Mouse (Mus musculus): ENCODE results near the gene Fn3krp. TPM values are rescaled to one million over a fixed set of nuclear protein-coding genes. Genes with fewer than 3 reads are reported as not detected.
A peak's percentile ranks its signal among the peaks of the same experiment; 100 is the strongest.

Fn3krp gene
- polyA plus RNA-seq (2015; fragmentation: Nextera tagmentation; extraction: Ambion mirVana): 3.7 and 4.6 TPM in 2 replicates

DNA sequence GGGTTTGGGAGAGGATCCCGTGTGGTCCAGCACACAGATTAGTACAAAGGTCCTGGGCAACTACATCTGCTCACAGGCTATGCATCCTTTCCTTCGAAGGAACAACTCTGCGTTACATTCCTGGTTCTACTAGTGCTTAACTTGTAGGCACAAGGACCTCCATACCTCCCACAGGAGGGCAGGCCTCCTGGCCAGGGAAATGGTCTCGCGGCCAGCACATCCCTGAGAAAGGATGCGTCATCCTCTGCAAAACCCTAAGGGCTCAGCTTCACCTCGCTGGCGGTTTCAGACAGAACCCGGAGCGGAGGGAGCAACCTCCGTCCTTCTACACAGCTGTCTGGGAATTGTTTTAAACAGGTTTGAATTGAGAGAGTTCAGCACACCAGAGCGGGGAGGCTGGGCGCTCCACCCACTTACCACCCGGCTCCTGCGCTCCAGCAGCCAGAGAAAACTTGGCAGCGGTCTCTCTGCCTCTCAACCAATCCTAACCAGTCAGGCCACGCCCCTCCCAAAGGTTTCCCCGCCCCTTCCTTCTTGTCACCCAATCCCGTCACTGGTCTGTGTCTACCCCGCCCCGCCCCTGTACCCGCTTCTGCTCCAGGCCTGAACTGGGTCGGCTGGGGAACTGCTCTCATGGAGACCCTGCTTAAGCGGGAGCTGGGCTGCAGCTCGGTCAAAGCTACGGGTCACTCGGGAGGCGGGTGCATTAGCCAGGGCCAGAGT is at the start of gene Fn3krp:
Gene Fn3krp (plus strand): TSS at position 572 of the 723 bp plus-strand sequence.
- no peaks in the 10 kb centered on the region for H3K9me3 ChIP-seq (ENCODE audit: control insufficient read depth, low read length)
- no peaks in the 10 kb centered on the region for H3K36me3 ChIP-seq (ENCODE audit: control insufficient read depth, insufficient read depth, low read length)
- peak within 1 kb of the TSS; percentile 46; the same call in 1 of the 2 replicates for H3K27ac ChIP-seq (replicated peaks)
- under 1% methylated on average over 28 of the region's 28 CpGs for WGBS
- ATAC-seq (ENCODE audit: low FRiP score, low TSS enrichment): peak; percentile 100
- H3K4me1 ChIP-seq (replicated peaks; ENCODE audit: control insufficient read depth, insufficient read depth): no peaks in the 10 kb centered on the region
- H3K4me2 ChIP-seq (replicated peaks; ENCODE audit: low read depth): peak within 1 kb of the TSS; percentile 90
- peak within 1 kb of the TSS; percentile 71 for H3K4me3 ChIP-seq (ENCODE audit: low read depth, low read length)
- H3K27me3 ChIP-seq (ENCODE audit: control insufficient read depth, insufficient read depth, low read length): no peaks in the 10 kb centered on the region
- TF ChIP-seq EP300 (optimal IDR thresholded peaks at IDR 0.05) (no peak), CTCF (IDR thresholded peaks at IDR 0.05; ENCODE audit: low read depth) (peak; percentile 64)
- peak; percentile 100 for DNase-seq (ENCODE audit: low spot score)
- H3K9ac ChIP-seq (ENCODE audit: low read length): peak within 1 kb of the TSS; percentile 75

DNA sequence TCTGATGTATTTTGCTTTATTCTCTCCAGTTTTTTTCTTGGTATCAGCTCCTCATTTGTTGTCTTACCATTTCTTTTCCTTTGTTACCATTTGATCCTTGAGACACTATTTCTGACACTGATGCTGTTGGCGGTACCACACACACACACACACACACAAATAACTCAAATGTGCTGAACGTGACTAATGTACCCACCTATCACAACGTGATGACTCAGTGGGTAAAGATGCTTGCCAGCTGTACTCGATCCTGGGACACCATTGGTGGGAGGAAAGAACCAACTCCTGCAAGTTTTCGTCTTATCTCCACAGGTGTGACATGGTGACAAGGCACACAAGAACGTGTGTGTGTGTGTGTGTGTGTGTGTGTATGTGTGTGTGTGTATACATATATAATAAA is 47.9 kb upstream of the Fn3krp start:
- ATAC-seq (ENCODE audit: low FRiP score, low TSS enrichment) (no peak), DNase-seq (ENCODE audit: low spot score) (no peak)
- Histone ChIP-seq H3K27ac (replicated peaks) (no peak overlapping the region), H3K4me2 (replicated peaks; ENCODE audit: low read depth) (no peak overlapping the region), H3K27me3 (ENCODE audit: control insufficient read depth, insufficient read depth, low read length) (no peaks in the 10 kb centered on the region), H3K4me1 (replicated peaks; ENCODE audit: control insufficient read depth, insufficient read depth) (no peaks in the 10 kb centered on the region), H3K9ac (ENCODE audit: low read length) (no peak overlapping the region), H3K9me3 (ENCODE audit: control insufficient read depth, low read length) (no peaks in the 10 kb centered on the region), H3K36me3 (ENCODE audit: control insufficient read depth, insufficient read depth, low read length) (no peaks in the 10 kb centered on the region), H3K4me3 (ENCODE audit: low read depth, low read length) (no peak overlapping the region)
- TF ChIP-seq CTCF (IDR thresholded peaks at IDR 0.05; ENCODE audit: low read depth) (no peak), EP300 (optimal IDR thresholded peaks at IDR 0.05) (no peak)
- WGBS: 49% methylated on average over 6 of the region's 6 CpGs

GRCm38 (mm10) chr11:121378644-121379043 is 42.6 kb upstream of the Fn3krp start:
- no peak overlapping the region for H3K9ac ChIP-seq (ENCODE audit: low read length)
- H3K9me3 ChIP-seq (ENCODE audit: control insufficient read depth, low read length): no peaks in the 10 kb centered on the region
- ATAC-seq (ENCODE audit: low FRiP score, low TSS enrichment) (no peak), DNase-seq (ENCODE audit: low spot score) (no peak)
- no peaks in the 10 kb centered on the region for H3K36me3 ChIP-seq (ENCODE audit: control insufficient read depth, insufficient read depth, low read length)
- TF ChIP-seq CTCF (IDR thresholded peaks at IDR 0.05; ENCODE audit: low read depth) (0 out of 2 replicates have a peak, but pooled peaks have one; percentile 14), EP300 (optimal IDR thresholded peaks at IDR 0.05) (no peak)
- H3K4me2 ChIP-seq (replicated peaks; ENCODE audit: low read depth): no peak overlapping the region
- no peak overlapping the region for H3K27ac ChIP-seq (replicated peaks)
- no peaks in the 10 kb centered on the region for H3K27me3 ChIP-seq (ENCODE audit: control insufficient read depth, insufficient read depth, low read length)
- H3K4me3 ChIP-seq (ENCODE audit: low read depth, low read length): no peak overlapping the region
- no peaks in the 10 kb centered on the region for H3K4me1 ChIP-seq (replicated peaks; ENCODE audit: control insufficient read depth, insufficient read depth)

DNA sequence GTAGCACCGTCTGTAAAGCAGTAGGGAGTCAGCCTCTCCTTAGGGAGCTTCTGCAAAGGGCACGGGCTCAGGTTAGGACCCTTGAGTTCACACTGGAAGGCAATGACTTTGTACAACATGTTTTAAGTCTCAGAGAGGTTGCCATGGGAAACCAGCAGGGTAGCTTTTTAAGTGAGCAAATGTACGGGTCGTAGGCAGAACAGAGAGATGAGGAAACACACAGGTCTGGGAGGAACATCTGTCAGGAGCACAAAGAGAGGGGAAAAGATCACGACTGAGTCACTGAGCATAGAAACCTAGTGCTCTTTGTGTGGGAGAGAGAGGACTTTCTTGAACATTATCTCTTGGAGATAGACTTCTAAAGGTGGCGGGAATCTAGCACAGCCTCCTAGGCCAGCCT is 40.9 kb upstream of the Fn3krp start:
- DNase-seq (ENCODE audit: low spot score) (no peak), ATAC-seq (ENCODE audit: low FRiP score, low TSS enrichment) (no peak)
- Histone ChIP-seq H3K4me1 (replicated peaks; ENCODE audit: control insufficient read depth, insufficient read depth) (no peaks in the 10 kb centered on the region), H3K9ac (ENCODE audit: low read length) (no peak overlapping the region), H3K36me3 (ENCODE audit: control insufficient read depth, insufficient read depth, low read length) (no peaks in the 10 kb centered on the region), H3K27me3 (ENCODE audit: control insufficient read depth, insufficient read depth, low read length) (no peaks in the 10 kb centered on the region), H3K4me3 (ENCODE audit: low read depth, low read length) (no peak overlapping the region), H3K4me2 (replicated peaks; ENCODE audit: low read depth) (no peak overlapping the region), H3K9me3 (ENCODE audit: control insufficient read depth, low read length) (no peaks in the 10 kb centered on the region), H3K27ac (replicated peaks) (no peak overlapping the region)
- WGBS: 53% methylated on average over 6 of the region's 6 CpGs
- TF ChIP-seq CTCF (IDR thresholded peaks at IDR 0.05; ENCODE audit: low read depth) (no peak), EP300 (optimal IDR thresholded peaks at IDR 0.05) (no peak)

DNA sequence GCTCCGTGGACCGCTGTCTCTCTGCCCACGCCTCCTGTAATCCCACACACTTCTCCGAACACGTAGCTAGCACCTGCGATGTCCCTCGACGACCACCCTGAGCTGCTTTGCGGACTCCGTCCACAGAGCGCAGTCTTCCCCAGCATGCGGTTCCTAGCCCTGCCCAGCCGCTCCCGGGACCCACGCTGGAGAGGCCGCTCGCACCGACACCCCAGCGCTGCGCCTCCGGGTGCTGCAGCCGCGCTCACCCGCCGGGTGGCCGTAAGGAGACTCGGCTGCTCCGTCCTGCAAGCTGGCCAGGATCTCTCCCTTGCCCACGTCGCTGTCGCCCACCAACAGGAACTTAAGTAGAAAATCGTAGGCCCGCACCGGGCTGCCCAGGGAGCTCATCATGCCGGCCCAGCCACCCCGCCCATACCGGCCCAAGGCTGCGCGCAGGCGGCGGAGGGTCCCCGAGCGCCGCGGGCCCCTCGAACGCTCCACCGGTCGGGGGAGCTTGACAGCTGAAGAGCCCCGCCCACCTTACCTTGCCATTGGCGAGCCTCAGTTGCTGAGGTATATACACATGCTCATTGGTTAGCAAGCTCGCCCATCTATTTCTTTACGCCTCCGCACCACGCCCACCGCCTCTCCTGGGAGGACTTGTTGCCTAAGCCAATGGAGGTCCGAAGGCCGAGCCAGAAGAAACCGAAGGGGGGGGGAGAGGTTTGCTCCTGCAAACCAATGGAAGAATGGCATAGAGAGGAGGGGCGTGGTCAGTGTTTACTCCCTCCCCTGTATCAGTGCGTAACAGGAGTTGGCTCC is 33.2 kb upstream of the Fn3krp start, which contains the start of gene Rab40b:
Gene Rab40b (minus strand): TSS at position 502 of the 804 bp plus-strand sequence.
- peak within 1 kb of the TSS; percentile 93 for H3K4me2 ChIP-seq (replicated peaks; ENCODE audit: low read depth)

More for the DNA sequence above, 33.2 kb upstream of the Fn3krp start, which contains the start of gene Rab40b:
- Histone ChIP-seq H3K4me3 (ENCODE audit: low read depth, low read length) (peak within 1 kb of the TSS; percentile 70), H3K4me1 (replicated peaks; ENCODE audit: control insufficient read depth, insufficient read depth) (peaks cover 4% of the 10 kb centered on the region; the same call in 1 of the 2 replicates), H3K9me3 (ENCODE audit: control insufficient read depth, low read length) (no peaks in the 10 kb centered on the region), H3K27ac (replicated peaks) (peak within 1 kb of the TSS; percentile 30; the same call in 1 of the 2 replicates), H3K9ac (ENCODE audit: low read length) (peak within 1 kb of the TSS; percentile 67), H3K27me3 (ENCODE audit: control insufficient read depth, insufficient read depth, low read length) (no peaks in the 10 kb centered on the region), H3K36me3 (ENCODE audit: control insufficient read depth, insufficient read depth, low read length) (no peaks in the 10 kb centered on the region)
- ATAC-seq (ENCODE audit: low FRiP score, low TSS enrichment): peak; percentile 98
- peak; percentile 98 for DNase-seq (ENCODE audit: low spot score)
- under 1% methylated on average over 60 of the region's 61 CpGs for WGBS
- TF ChIP-seq EP300 (optimal IDR thresholded peaks at IDR 0.05): no peak
- no peak; the same call in none of the 2 replicates for TF ChIP-seq CTCF (IDR thresholded peaks at IDR 0.05; ENCODE audit: low read depth)
